Mouse (Mus musculus) midbrain, embryonic 15.5 days (tissue): ENCODE results near the gene Napsa. TPM values are rescaled to one million over a fixed set of nuclear protein-coding genes. Genes with fewer than 3 reads are reported as not detected.

Experiments
- ATAC-seq: fragments of 200-750 bp; cut with Nextera tagmentation; replicated peaks from 2 replicates; pipeline ENCODE4 v1.8.0; 2017; ENCODE audit warnings: moderate TSS enrichment
- H3K27ac ChIP-seq: fragments of 300-500 bp; sonication (generic); 2 replicates; pipeline ENCODE4 v1.5.1; 2015; ENCODE audit warnings: mild to moderate bottlenecking, inconsistent platforms
- H3K27me3 ChIP-seq: fragments of 300-500 bp; sonication (generic); replicated peaks from 2 replicates; pipeline ENCODE4 v1.6.1; 2015; ENCODE audit warnings: inconsistent platforms
- H3K36me3 ChIP-seq: fragments of 300-500 bp; sonication (generic); replicated peaks from 2 replicates; pipeline ENCODE4 v1.6.1; 2015; ENCODE audit warnings: inconsistent platforms
- H3K4me1 ChIP-seq: fragments of 300-500 bp; sonication (generic); 2 replicates; pipeline ENCODE4 v1.6.1; 2015; ENCODE audit warnings: inconsistent platforms
- H3K4me2 ChIP-seq: fragments of 300-500 bp; sonication (generic); 2 replicates; pipeline ENCODE4 v1.6.1; 2015; ENCODE audit warnings: inconsistent platforms, mild to moderate bottlenecking, moderate library complexity
- H3K4me3 ChIP-seq: fragments of 300-500 bp; sonication (generic); 2 replicates; pipeline ENCODE4 v1.5.1; 2015; ENCODE audit warnings: mild to moderate bottlenecking, inconsistent platforms
- H3K9ac ChIP-seq: fragments of 300-500 bp; sonication (generic); 2 replicates; pipeline ENCODE4 v1.6.1; 2015; ENCODE audit warnings: mild to moderate bottlenecking, inconsistent platforms
- H3K9me3 ChIP-seq: fragments of 300-500 bp; sonication (generic); 2 replicates; pipeline ENCODE4 v1.6.1; 2016; ENCODE audit warnings: inconsistent platforms
- WGBS: fragments of 180-500 bp; shearing (Covaris S2); methylation state at CpG from one replicate; pipeline ENCODE4 v1.1.7; 2015; ENCODE audit warnings: mixed read lengths; 5-methylcytosine and 5-hydroxymethylcytosine counted together
- polyA plus RNA-seq: library from polyadenylated mRNA; unstranded; fragments of >200 nt; fragmentation: Nextera tagmentation; extraction: Ambion mirVana; gene quantifications from 2 replicates; pipeline ENCODE4 v1.2.1, GENCODE M21; 2015

Gene Napsa
- polyA plus RNA-seq, 1 experiment from 2014 or later: 1.4 TPM

DNA sequence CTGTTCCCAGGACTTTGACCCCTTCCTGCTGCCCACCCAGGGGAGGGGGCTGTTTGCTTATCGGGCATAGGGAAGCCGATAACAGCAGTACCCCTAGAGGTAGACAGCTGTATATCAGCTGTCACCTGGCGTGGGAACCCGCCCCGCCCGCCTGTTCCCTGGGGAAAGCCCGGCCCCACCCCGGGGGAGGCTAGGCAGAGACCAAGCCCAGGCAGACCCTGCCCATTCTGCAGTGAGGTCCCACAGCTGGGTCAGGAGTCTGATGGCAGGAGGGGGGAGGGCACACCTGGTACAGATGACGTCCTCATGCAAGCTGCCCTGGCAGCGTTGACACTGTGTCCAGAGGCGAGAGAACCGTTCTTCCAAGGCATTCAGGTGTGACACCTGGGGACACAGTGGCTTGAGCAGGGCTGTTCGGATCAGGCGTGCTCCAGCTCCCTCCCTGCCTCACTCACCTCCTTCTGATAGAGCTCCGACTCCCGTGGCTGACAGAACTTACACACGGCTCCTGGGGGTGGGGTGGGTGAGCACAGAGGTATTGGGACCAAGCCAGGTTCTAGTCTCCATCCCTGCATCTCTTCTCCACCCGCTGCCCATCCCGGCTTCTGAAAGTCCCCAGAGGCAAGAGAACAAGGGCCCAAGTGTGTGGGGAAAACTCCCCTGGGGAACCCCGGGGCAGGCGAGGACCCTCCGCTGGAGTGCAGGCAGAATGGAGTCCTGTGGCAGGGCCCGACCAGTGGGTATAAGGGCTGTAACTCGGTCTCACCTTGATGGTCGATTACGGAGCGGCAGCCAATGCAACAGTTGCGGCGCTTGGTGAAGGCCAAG lies 39.0 kb upstream of the Napsa start:
- 88% methylated on average over 29 of the region's 29 CpGs for WGBS

GRCm38 (mm10) chr7:44533746-44534045 lies 38.5 kb upstream of the Napsa start:
- Histone ChIP-seq H3K9ac (no peak overlapping the region), H3K4me2 (no peak overlapping the region), H3K27ac (no peak overlapping the region), H3K4me3 (no peak overlapping the region), H3K4me1 (no peaks in the 10 kb centered on the region), H3K36me3 (no peaks in the 10 kb centered on the region), H3K9me3 (no peaks in the 10 kb centered on the region), H3K27me3 (peaks cover 10% of the 10 kb centered on the region)
- no peak for ATAC-seq
- 75% methylated on average over 12 of the region's 12 CpGs for WGBS

More for the DNA sequence above, 39.0 kb upstream of the Napsa start:
- Histone ChIP-seq H3K4me1 (peaks cover 2% of the 10 kb centered on the region), H3K9ac (no peak overlapping the region), H3K27ac (no peak overlapping the region), H3K27me3 (peaks cover 14% of the 10 kb centered on the region), H3K9me3 (no peaks in the 10 kb centered on the region), H3K4me3 (no peak overlapping the region), H3K4me2 (no peak overlapping the region), H3K36me3 (no peaks in the 10 kb centered on the region)
- no peak for ATAC-seq

DNA sequence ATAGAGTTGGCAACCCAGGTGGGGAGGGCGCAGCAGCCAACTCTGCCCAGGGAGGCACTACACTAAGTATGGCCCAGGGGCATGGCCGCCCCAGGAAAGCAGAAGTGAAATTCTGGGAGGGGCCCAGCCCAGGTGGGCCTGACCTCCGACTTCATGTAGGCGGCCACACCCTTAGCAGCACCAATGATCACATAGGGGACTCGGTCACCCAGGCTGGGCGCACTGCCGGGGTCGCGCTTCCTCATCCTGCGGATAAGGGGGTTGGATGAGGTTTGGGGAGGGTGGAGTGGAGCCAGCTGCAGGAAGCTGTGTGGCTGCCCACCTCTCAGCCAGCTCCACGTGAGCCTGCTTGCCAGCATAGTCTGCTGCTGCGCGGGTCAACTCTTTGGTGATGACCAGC lies 37.9 kb upstream of the Napsa start:
- H3K27ac ChIP-seq: no peak overlapping the region
- no peak overlapping the region for H3K9ac ChIP-seq
- no peak overlapping the region for H3K4me2 ChIP-seq
- H3K4me1 ChIP-seq: no peaks in the 10 kb centered on the region
- WGBS: 95% methylated on average over 13 of the region's 13 CpGs
- no peak for ATAC-seq
- H3K4me3 ChIP-seq: no peak overlapping the region
- no peaks in the 10 kb centered on the region for H3K9me3 ChIP-seq
- H3K27me3 ChIP-seq: peaks cover 5% of the 10 kb centered on the region; the same call in 1 of the 2 replicates
- no peaks in the 10 kb centered on the region for H3K36me3 ChIP-seq

GRCm38 (mm10) chr7:44534656-44535441 lies 37.3 kb upstream of the Napsa start:
- Histone ChIP-seq H3K36me3 (no peaks in the 10 kb centered on the region), H3K9me3 (no peaks in the 10 kb centered on the region), H3K27me3 (no peaks in the 10 kb centered on the region), H3K9ac (no peak overlapping the region), H3K4me2 (no peak overlapping the region), H3K4me1 (no peaks in the 10 kb centered on the region), H3K4me3 (no peak overlapping the region), H3K27ac (no peak overlapping the region)
- no peak for ATAC-seq
- WGBS: 89% methylated on average over 19 of the region's 19 CpGs

- 94% methylated on average over 27 of the region's 27 CpGs for WGBS
Observed at GRCm38 (mm10) chr7:44535657-44536589, 36.3 kb upstream of the Napsa start.

GRCm38 (mm10) chr7:44536590-44536968 lies 35.6 kb upstream of the Napsa start:
- Histone ChIP-seq H3K36me3 (no peaks in the 10 kb centered on the region), H3K4me1 (no peaks in the 10 kb centered on the region), H3K27ac (no peak overlapping the region), H3K27me3 (no peaks in the 10 kb centered on the region), H3K4me3 (no peak overlapping the region), H3K9ac (no peak overlapping the region), H3K9me3 (no peaks in the 10 kb centered on the region), H3K4me2 (no peak overlapping the region)
- WGBS: 86% methylated on average over 6 of the region's 6 CpGs
- ATAC-seq: no peak

More at GRCm38 (mm10) chr7:44535657-44536589, 36.3 kb upstream of the Napsa start:
- H3K4me3 ChIP-seq: no peak overlapping the region
- no peaks in the 10 kb centered on the region for H3K36me3 ChIP-seq
- no peak overlapping the region for H3K9ac ChIP-seq
- no peaks in the 10 kb centered on the region for H3K4me1 ChIP-seq
- no peaks in the 10 kb centered on the region for H3K27me3 ChIP-seq
- H3K4me2 ChIP-seq: no peak overlapping the region
- ATAC-seq: no peak
- H3K27ac ChIP-seq: no peak overlapping the region
- no peaks in the 10 kb centered on the region for H3K9me3 ChIP-seq

DNA sequence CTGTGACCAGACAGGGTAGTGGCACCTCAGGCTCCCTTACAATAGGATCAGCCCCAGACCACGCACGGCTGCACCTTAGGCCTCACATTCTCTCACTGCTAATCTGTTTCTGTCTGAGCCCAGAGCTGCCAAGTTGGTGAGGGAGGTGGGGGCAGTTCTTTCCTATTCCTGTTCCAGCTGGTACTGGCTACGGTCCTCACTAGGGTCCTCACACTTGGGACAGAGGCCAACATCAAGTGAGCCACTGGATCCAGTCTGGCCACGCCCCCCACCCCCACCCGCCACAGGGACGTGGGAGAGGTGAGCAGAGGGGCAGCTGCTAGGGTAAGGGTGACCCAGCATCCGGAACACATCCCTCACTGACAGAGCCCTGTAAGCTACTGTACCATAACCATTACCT lies 35.2 kb upstream of the Napsa start:
- Histone ChIP-seq H3K4me1 (no peaks in the 10 kb centered on the region), H3K4me3 (no peak overlapping the region), H3K27ac (no peak overlapping the region), H3K9ac (no peak overlapping the region), H3K9me3 (no peaks in the 10 kb centered on the region), H3K4me2 (no peak overlapping the region), H3K36me3 (no peaks in the 10 kb centered on the region), H3K27me3 (no peaks in the 10 kb centered on the region)
- 79% methylated on average over 7 of the region's 7 CpGs for WGBS
- ATAC-seq: no peak

DNA sequence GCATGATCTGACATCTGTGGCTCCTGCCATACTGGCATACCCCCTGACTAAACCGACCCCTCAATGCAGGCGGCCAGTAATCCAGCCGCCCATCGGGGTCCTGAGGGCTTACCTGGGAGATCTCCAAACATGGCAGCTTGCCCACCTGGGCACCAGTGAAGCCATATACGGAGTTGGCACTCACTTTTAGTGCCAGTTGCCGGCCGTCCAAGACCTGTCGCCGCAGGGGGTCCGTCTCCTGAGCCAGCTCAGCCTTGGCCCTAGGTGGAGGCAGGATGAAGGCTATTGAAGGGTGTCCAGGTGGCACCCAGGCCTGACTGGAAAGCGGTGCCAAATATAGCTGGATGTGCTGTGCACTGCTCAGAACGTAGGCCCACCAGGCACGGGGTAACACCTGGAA lies 34.7 kb upstream of the Napsa start:
- Histone ChIP-seq H3K4me1 (no peaks in the 10 kb centered on the region), H3K27me3 (no peaks in the 10 kb centered on the region), H3K9ac (no peak overlapping the region), H3K27ac (no peak overlapping the region), H3K9me3 (no peaks in the 10 kb centered on the region), H3K36me3 (no peaks in the 10 kb centered on the region), H3K4me3 (no peak overlapping the region), H3K4me2 (no peak overlapping the region)
- no peak for ATAC-seq
- 93% methylated on average over 13 of the region's 13 CpGs for WGBS

DNA sequence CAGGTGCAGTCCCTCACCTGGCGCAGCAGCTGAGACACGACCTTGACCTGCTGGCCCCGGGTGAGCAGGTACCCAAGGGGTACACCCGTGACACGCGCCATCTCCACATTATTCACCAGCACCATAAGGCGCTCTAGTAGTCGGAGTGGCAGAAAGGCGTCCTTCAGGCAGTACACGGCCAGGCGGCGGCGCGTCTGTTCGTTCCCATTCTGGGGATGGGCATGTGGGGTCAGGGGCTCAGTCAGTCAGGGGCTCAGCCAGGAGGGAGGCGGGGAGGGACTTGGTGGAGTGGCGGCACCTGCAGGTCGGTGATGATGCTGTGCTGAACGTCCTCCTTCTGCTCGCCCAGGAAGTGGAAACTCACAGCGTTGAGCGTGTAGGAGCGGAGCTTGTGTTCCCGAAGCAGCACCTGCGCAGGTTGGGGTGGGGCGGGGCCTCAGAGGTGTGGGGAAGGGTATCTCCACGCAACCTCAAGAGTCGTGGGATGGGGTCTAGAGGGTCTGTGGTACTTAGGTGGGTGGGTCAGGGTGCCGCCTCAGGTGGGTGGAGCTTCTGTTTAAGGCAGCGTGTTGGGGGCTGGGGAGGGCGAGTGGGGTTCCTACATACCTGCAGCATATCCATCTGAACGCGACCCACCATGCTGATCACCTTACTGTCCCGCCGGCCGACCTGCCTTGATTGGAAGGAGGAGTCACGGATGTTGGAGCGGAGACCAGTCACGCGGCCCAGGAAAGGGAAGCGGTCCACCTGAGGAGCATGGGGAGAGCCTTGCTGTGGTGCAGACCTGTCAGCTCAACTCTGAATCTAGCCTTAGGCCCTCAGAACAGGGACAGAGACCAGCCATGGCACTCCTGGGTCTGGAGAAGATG lies 33.2 kb upstream of the Napsa start:
- no peaks in the 10 kb centered on the region for H3K36me3 ChIP-seq
- no peak; the same call in 1 of the 2 replicates for ATAC-seq
- no peak overlapping the region for H3K27ac ChIP-seq
- 92% methylated on average over 41 of the region's 41 CpGs for WGBS
- H3K27me3 ChIP-seq: no peaks in the 10 kb centered on the region
- no peaks in the 10 kb centered on the region for H3K9me3 ChIP-seq
- no peak overlapping the region for H3K9ac ChIP-seq
- no peak overlapping the region for H3K4me3 ChIP-seq
- no peaks in the 10 kb centered on the region for H3K4me1 ChIP-seq
- H3K4me2 ChIP-seq: no peak overlapping the region

- Histone ChIP-seq H3K4me3 (no peak overlapping the region), H3K27me3 (no peaks in the 10 kb centered on the region), H3K27ac (no peak overlapping the region), H3K4me2 (no peak overlapping the region), H3K9me3 (no peaks in the 10 kb centered on the region), H3K4me1 (peaks cover 4% of the 10 kb centered on the region), H3K9ac (no peak overlapping the region), H3K36me3 (no peaks in the 10 kb centered on the region)
- WGBS: 95% methylated on average over 11 of the region's 11 CpGs
- no peak for ATAC-seq
Observed at GRCm38 (mm10) chr7:44542555-44542954, 29.6 kb upstream of the Napsa start.

- Histone ChIP-seq H3K4me2 (no peak overlapping the region), H3K27ac (no peak overlapping the region), H3K4me3 (no peak overlapping the region), H3K9me3 (no peaks in the 10 kb centered on the region), H3K36me3 (no peaks in the 10 kb centered on the region), H3K9ac (no peak overlapping the region), H3K4me1 (peaks cover 9% of the 10 kb centered on the region), H3K27me3 (no peaks in the 10 kb centered on the region)
- WGBS: 82% methylated on average over 12 of the region's 12 CpGs
- ATAC-seq: no peak
Observed at GRCm38 (mm10) chr7:44543071-44543470, 29.1 kb upstream of the Napsa start.
